Mouse (Mus musculus) lung, adult 2 months (tissue): ENCODE measurements at regions not wholly inside any gene's neighbourhood (a gene's known extent, or its start where the extent isn't known, plus 50 kb on each side); places are given as distances from the start of the nearest gene placed in this dataset.

ENCODE experiments used
- CTCF ChIP-seq: fragments of 200-500 bp; IDR thresholded peaks from 2 replicates; pipeline ENCODE4 v1.5.1; 2011; ENCODE audit warnings: mild to moderate bottlenecking, low read length, control low read depth; ENCODE audit not compliant: insufficient read depth
- POLR2A ChIP-seq: fragments of 200-500 bp; IDR thresholded peaks from 2 replicates; pipeline ENCODE4 v1.6.1; 2011; ENCODE audit warnings: low read depth, mild to moderate bottlenecking, control low read depth, low read length, borderline replicate concordance; ENCODE audit errors: extremely low read depth

DNA sequence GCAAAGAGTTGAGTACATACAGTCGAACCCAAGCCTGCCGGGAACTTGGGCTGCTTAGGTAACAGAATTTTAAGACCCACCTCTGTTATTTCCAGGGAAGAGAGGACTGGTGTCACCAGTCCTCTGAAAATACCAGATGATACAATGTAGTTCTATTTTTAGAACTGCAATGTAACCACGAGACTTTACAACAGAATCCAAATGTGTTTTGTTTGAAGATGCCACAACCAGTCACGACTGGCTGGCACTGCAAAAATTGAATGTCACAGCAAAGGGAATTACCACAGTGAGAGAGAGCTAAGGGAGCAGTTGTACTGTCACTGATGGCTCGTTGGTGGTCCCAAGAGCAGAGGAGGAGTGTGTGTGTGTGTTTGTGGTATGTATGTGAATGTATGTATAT, 112.6 kb upstream of the Zc3h12c start:
- TF ChIP-seq POLR2A (no peak), CTCF (no peak)
